In genomic region chr4:86349341-86349740, GRCm38 (mm10) we compare ENCODE assay signal across 19 mouse cellular contexts.
"Had no signal": no experiment of that assay in that cellular context is flagged by ENCODE, and none has a peak within 500 bp of the region (broad histone marks: within the 10 kb centered on the region; RNA-seq: fewer than 3 reads in every experiment).

No protein-coding gene starts in this region.

- H3K27ac ChIP-seq: lung, embryonic 15.5 days; midbrain, embryonic 10.5 days; midbrain, embryonic 13.5 days; midbrain, embryonic 15.5 days; neural tube, embryonic 13.5 days; neural tube, embryonic 15.5 days had no signal

- H3K9me3 ChIP-seq: lung, embryonic 15.5 days; midbrain, embryonic 10.5 days; midbrain, embryonic 13.5 days; midbrain, embryonic 15.5 days; neural tube, embryonic 13.5 days; neural tube, embryonic 15.5 days had no signal

- H3K27me3 ChIP-seq: lung, embryonic 15.5 days; midbrain, embryonic 13.5 days; midbrain, embryonic 15.5 days; neural tube, embryonic 13.5 days; neural tube, embryonic 15.5 days had no signal

- DNase-seq: lung, adult 2 months; lung, postnatal 14 days; lung, postnatal 4 days; retina, postnatal 1 day; right cerebral cortex, adult 18-20 months; right cerebral cortex, postnatal 25 days; right cerebral cortex, postnatal 4 days; spleen, adult 18-20 months; thymus, adult 18-20 months; thymus, postnatal 14 days; thymus, postnatal 36 days had no signal

- H3K9ac ChIP-seq: lung, embryonic 15.5 days; midbrain, embryonic 13.5 days; midbrain, embryonic 15.5 days; neural tube, embryonic 13.5 days; neural tube, embryonic 15.5 days had no signal

- H3K4me1 ChIP-seq: midbrain, embryonic 10.5 days; midbrain, embryonic 13.5 days; midbrain, embryonic 15.5 days; neural tube, embryonic 13.5 days; neural tube, embryonic 15.5 days had no signal

- ATAC-seq: lung, postnatal 0 days; midbrain, embryonic 13.5 days; midbrain, embryonic 15.5 days had no signal

- H3K4me2 ChIP-seq: lung, embryonic 15.5 days; midbrain, embryonic 13.5 days; midbrain, embryonic 15.5 days; neural tube, embryonic 13.5 days; neural tube, embryonic 15.5 days had no signal

- H3K36me3 ChIP-seq: lung, embryonic 15.5 days; midbrain, embryonic 10.5 days; midbrain, embryonic 13.5 days; midbrain, embryonic 15.5 days; neural tube, embryonic 13.5 days; neural tube, embryonic 15.5 days had no signal

- H3K4me3 ChIP-seq: lung, embryonic 15.5 days; midbrain, embryonic 10.5 days; midbrain, embryonic 13.5 days; midbrain, embryonic 15.5 days; myocyte; neural tube, embryonic 13.5 days; neural tube, embryonic 15.5 days had no signal
